Mouse (Mus musculus): Measurements from ENCODE around the gene Prkca.

The Prkca gene

GRCm38 (mm10) chr11:108340293-108340692, 3.4 kb downstream of the Prkca start:
- no peak for DNase-seq (ENCODE audit: low spot score)

- no peak for DNase-seq (ENCODE audit: low spot score)
Observed at GRCm38 (mm10) chr11:108336445-108336844, 7.3 kb downstream of the Prkca start.

- DNase-seq (ENCODE audit: low spot score) = no peak
Observed at GRCm38 (mm10) chr11:108335536-108335935, 8.2 kb downstream of the Prkca start.

GRCm38 (mm10) chr11:108334658-108335057, 9.1 kb downstream of the Prkca start:
- DNase-seq (ENCODE audit: low spot score) = no peak

- no peak for DNase-seq (ENCODE audit: low spot score)
Observed at GRCm38 (mm10) chr11:108333583-108334379, 9.9 kb downstream of the Prkca start.

GRCm38 (mm10) chr11:108333006-108333405, 10.7 kb downstream of the Prkca start:
- DNase-seq (ENCODE audit: low spot score) = no peak

GRCm38 (mm10) chr11:108330818-108331217, 12.9 kb downstream of the Prkca start:
- no peak for DNase-seq (ENCODE audit: low spot score)

- DNase-seq (ENCODE audit: low spot score) = no peak
Observed at GRCm38 (mm10) chr11:108325943-108326342, 17.8 kb downstream of the Prkca start.

GRCm38 (mm10) chr11:108322156-108322555, 21.6 kb downstream of the Prkca start:
- no peak for DNase-seq (ENCODE audit: low spot score)

GRCm38 (mm10) chr11:108320561-108320960, 23.2 kb downstream of the Prkca start:
- no peak for DNase-seq (ENCODE audit: low spot score)

- no peak for DNase-seq (ENCODE audit: low spot score)
Observed at GRCm38 (mm10) chr11:108319162-108319561, 24.6 kb downstream of the Prkca start.

GRCm38 (mm10) chr11:108317878-108318277, 25.9 kb downstream of the Prkca start:
- no peak for DNase-seq (ENCODE audit: low spot score)

GRCm38 (mm10) chr11:108315736-108316135, 28.0 kb downstream of the Prkca start:
- DNase-seq (ENCODE audit: low spot score) = no peak

GRCm38 (mm10) chr11:108312516-108312915, 31.2 kb downstream of the Prkca start:
- no peak for DNase-seq (ENCODE audit: low spot score)

GRCm38 (mm10) chr11:108311912-108312311, 31.8 kb downstream of the Prkca start:
- no peak for DNase-seq (ENCODE audit: low spot score)

GRCm38 (mm10) chr11:108309791-108310190, 33.9 kb downstream of the Prkca start:
- DNase-seq (ENCODE audit: low spot score) = no peak

GRCm38 (mm10) chr11:108308253-108308652, 35.5 kb downstream of the Prkca start:
- DNase-seq (ENCODE audit: low spot score) = no peak

- no peak for DNase-seq (ENCODE audit: low spot score)
Observed at GRCm38 (mm10) chr11:108307258-108307657, 36.5 kb downstream of the Prkca start.

- no peak for DNase-seq (ENCODE audit: low spot score)
Observed at GRCm38 (mm10) chr11:108303787-108304186, 39.9 kb downstream of the Prkca start.

GRCm38 (mm10) chr11:108301796-108302490, 41.8 kb downstream of the Prkca start:
- no peak for DNase-seq (ENCODE audit: low spot score)

GRCm38 (mm10) chr11:108301036-108301435, 42.7 kb downstream of the Prkca start:
- DNase-seq (ENCODE audit: low spot score) = no peak

GRCm38 (mm10) chr11:108300443-108300842, 43.3 kb downstream of the Prkca start:
- DNase-seq (ENCODE audit: low spot score) = no peak

- DNase-seq (ENCODE audit: low spot score) = no peak
Observed at GRCm38 (mm10) chr11:108299913-108300312, 43.8 kb downstream of the Prkca start.

Measured in urinary bladder, postnatal 25 days (tissue).